Mouse (Mus musculus) liver, postnatal 0 days (tissue): ENCODE data around the gene Thada. TPM values are rescaled to one million over a fixed set of nuclear protein-coding genes. Genes with fewer than 3 reads are reported as not detected.

Experiments used
- ATAC-seq: fragments of 200-750 bp; cut with Nextera tagmentation; 2 replicates; pipeline ENCODE4 v1.8.0; 2017; ENCODE audit warnings: mild to moderate bottlenecking, moderate library complexity
- DNase-seq: peaks from one replicate; pipeline ENCODE4 v3.0.0-alpha.2; 2016
- H3K27ac ChIP-seq: fragments of 300-500 bp; sonication (generic); 2 replicates; pipeline ENCODE4 v1.5.1; 2014; ENCODE audit warnings: antibody characterized with exemption, moderate library complexity, mild to moderate bottlenecking, low read depth
- H3K27me3 ChIP-seq: fragments of 300-500 bp; sonication (generic); 2 replicates; pipeline ENCODE4 v1.6.1; 2014; ENCODE audit warnings: low read length, control low read depth, mixed read lengths; ENCODE audit not compliant: insufficient read depth
- H3K36me3 ChIP-seq: fragments of 300-500 bp; sonication (generic); replicated peaks from 2 replicates; pipeline ENCODE4 v1.6.1; 2014; ENCODE audit warnings: mild to moderate bottlenecking, control low read depth, low read length, moderate library complexity, mixed read lengths; ENCODE audit not compliant: insufficient read depth
- H3K4me1 ChIP-seq: fragments of 300-500 bp; sonication (generic); 2 replicates; pipeline ENCODE4 v1.6.1; 2014; ENCODE audit warnings: antibody characterized with exemption, mild to moderate bottlenecking, control low read depth; ENCODE audit not compliant: insufficient read depth
- H3K4me2 ChIP-seq: fragments of 300-500 bp; sonication (generic); 2 replicates; pipeline ENCODE4 v1.6.1; 2014; ENCODE audit warnings: low read depth, mild to moderate bottlenecking, low read length, moderate library complexity, mixed read lengths
- H3K4me3 ChIP-seq: fragments of 300-500 bp; sonication (generic); 2 replicates; pipeline ENCODE4 v1.5.1; 2014; ENCODE audit warnings: low read depth, low read length
- H3K9ac ChIP-seq: fragments of 300-500 bp; sonication (generic); replicated peaks from 2 replicates; pipeline ENCODE4 v1.6.1; 2014; ENCODE audit warnings: mild to moderate bottlenecking, moderate library complexity
- H3K9me3 ChIP-seq: fragments of 300-500 bp; sonication (generic); 2 replicates; pipeline ENCODE4 v1.6.1; 2016; ENCODE audit warnings: mild to moderate bottlenecking, control low read depth, low read length, mixed read lengths
- CTCF ChIP-seq: sonication (generic); IDR thresholded peaks from 2 replicates; pipeline ENCODE4 v1.5.1; 2016; ENCODE audit warnings: antibody characterized with exemption, low read depth
- EP300 ChIP-seq: IDR thresholded peaks from 2 replicates; pipeline ENCODE4 v1.6.1; 2016; ENCODE audit warnings: antibody characterized with exemption, low read depth, mild to moderate bottlenecking
- WGBS: fragments of 180-500 bp; shearing (Covaris S2); extraction: QIAGEN DNeasy Blood & Tissue Kit; methylation state at CpG from one replicate; pipeline ENCODE4 v1.1.7; 2014; ENCODE audit not compliant: insufficient replicate concordance; 5-methylcytosine and 5-hydroxymethylcytosine counted together
- polyA plus RNA-seq: library from polyadenylated mRNA; unstranded; fragments of >200 nt; fragmentation: Nextera tagmentation; extraction: Ambion mirVana; gene quantifications from 2 replicates; pipeline ENCODE4 v1.2.1, GENCODE M21; 2015

Thada gene
- polyA plus RNA-seq, 1 experiment from 2014 or later: 1.2 TPM

DNA sequence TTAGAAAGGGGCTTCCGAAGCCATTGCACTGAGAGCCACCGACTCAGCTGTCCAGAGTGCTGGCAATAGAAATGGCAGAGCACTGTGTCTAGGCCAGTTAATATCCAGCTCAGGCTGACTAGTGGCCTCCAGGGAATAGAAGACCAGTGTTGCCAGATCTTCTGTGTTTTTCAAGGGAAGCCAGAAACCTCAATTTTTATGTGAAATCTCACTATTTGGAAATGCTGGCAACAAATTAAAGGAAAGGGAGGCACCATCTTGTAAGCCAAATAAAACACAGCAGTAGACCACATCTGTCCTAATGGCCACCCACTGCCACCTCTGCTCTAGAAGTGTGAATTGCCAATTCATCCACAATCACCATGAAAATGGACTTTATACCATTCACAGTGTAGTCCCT, 76.0 kb downstream of the Thada start:
- H3K27me3 ChIP-seq: no peaks in the 10 kb centered on the region
- H3K4me3 ChIP-seq: no peak overlapping the region
- H3K4me2 ChIP-seq: no peak overlapping the region
- ATAC-seq (no peak), DNase-seq (no peak)
- no peaks in the 10 kb centered on the region for H3K9me3 ChIP-seq
- H3K27ac ChIP-seq: no peak overlapping the region
- H3K9ac ChIP-seq: no peak overlapping the region
- H3K4me1 ChIP-seq: no peaks in the 10 kb centered on the region
- H3K36me3 ChIP-seq: peaks cover 11% of the 10 kb centered on the region
- WGBS: 96% methylated on average over 2 of the region's 2 CpGs
- no peak for TF ChIP-seq EP300
- no peak for TF ChIP-seq CTCF

DNA sequence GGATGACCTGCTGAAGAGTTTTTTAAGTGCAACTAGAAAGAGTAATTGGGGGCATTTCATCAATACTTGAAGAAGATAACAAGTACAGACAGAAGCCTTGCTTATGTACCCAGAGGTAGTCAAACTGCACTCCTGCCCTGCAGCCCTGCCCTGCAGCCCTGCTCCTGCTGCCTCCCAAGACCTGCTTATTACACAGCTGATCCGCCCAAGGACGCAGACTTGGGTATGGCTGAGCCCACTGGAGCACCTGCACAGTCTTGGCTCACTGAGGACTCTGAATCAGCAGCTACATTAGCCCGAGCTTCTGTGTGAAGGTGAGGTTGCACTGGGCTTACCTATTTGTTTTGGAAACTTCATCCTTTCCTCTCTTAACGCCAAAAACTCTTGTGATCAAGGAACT, 79.8 kb downstream of the Thada start:
- ATAC-seq: no peak
- no peaks in the 10 kb centered on the region for H3K4me1 ChIP-seq
- 67% methylated on average over 4 of the region's 4 CpGs for whole genome bisulfite sequencing
- peaks cover 30% of the 10 kb centered on the region for H3K36me3 ChIP-seq
- no peaks in the 10 kb centered on the region for H3K9me3 ChIP-seq
- H3K9ac ChIP-seq: no peak overlapping the region
- no peaks in the 10 kb centered on the region for H3K27me3 ChIP-seq
- no peak for DNase-seq
- TF ChIP-seq CTCF: no peak
- no peak for TF ChIP-seq EP300
- no peak overlapping the region for H3K4me2 ChIP-seq
- no peak overlapping the region for H3K4me3 ChIP-seq
- H3K27ac ChIP-seq: no peak overlapping the region

- no peaks in the 10 kb centered on the region for H3K9me3 ChIP-seq
- no peaks in the 10 kb centered on the region for H3K27me3 ChIP-seq
- H3K4me2 ChIP-seq: no peak overlapping the region
- TF ChIP-seq EP300: no peak
- peak; percentile 73 for TF ChIP-seq CTCF
- no peak overlapping the region for H3K4me3 ChIP-seq
- no peak overlapping the region for H3K9ac ChIP-seq
- H3K36me3 ChIP-seq: peaks cover 34% of the 10 kb centered on the region
- no peak overlapping the region for H3K27ac ChIP-seq
- 84% methylated on average over 6 of the region's 6 CpGs for WGBS
- ATAC-seq (no peak), DNase-seq (no peak)
- H3K4me1 ChIP-seq: no peaks in the 10 kb centered on the region
Observed at GRCm38 (mm10) chr17:84385696-84386095, 80.3 kb downstream of the Thada start.

GRCm38 (mm10) chr17:84384661-84385060, 81.3 kb downstream of the Thada start:
- H3K4me3 ChIP-seq: no peak overlapping the region
- H3K27ac ChIP-seq: no peak overlapping the region
- DNase-seq (no peak), ATAC-seq (no peak)
- TF ChIP-seq EP300: no peak
- peak; percentile 55 for TF ChIP-seq CTCF
- no peak overlapping the region for H3K9ac ChIP-seq
- no peak overlapping the region for H3K4me2 ChIP-seq
- no peaks in the 10 kb centered on the region for H3K4me1 ChIP-seq
- H3K9me3 ChIP-seq: no peaks in the 10 kb centered on the region
- peaks cover 34% of the 10 kb centered on the region for H3K36me3 ChIP-seq
- H3K27me3 ChIP-seq: no peaks in the 10 kb centered on the region

GRCm38 (mm10) chr17:84380340-84380739, 85.7 kb downstream of the Thada start:
- no peak overlapping the region for H3K4me2 ChIP-seq
- no peaks in the 10 kb centered on the region for H3K27me3 ChIP-seq
- no peak overlapping the region for H3K27ac ChIP-seq
- WGBS: 83% methylated on average over 9 of the region's 9 CpGs
- ATAC-seq (no peak), DNase-seq (no peak)
- H3K9me3 ChIP-seq: no peaks in the 10 kb centered on the region
- no peak overlapping the region for H3K4me3 ChIP-seq
- no peak overlapping the region for H3K9ac ChIP-seq
- peaks cover 26% of the 10 kb centered on the region for H3K36me3 ChIP-seq
- TF ChIP-seq EP300: no peak
- TF ChIP-seq CTCF: no peak
- no peaks in the 10 kb centered on the region for H3K4me1 ChIP-seq

- Histone ChIP-seq H3K27ac (no peak overlapping the region), H3K27me3 (no peaks in the 10 kb centered on the region), H3K4me3 (no peak overlapping the region), H3K36me3 (peaks cover 8% of the 10 kb centered on the region), H3K9me3 (no peaks in the 10 kb centered on the region), H3K9ac (no peak overlapping the region), H3K4me1 (no peaks in the 10 kb centered on the region), H3K4me2 (no peak overlapping the region)
- 85% methylated on average over 4 of the region's 4 CpGs for WGBS
- no peak for ATAC-seq
- no peak for DNase-seq
- TF ChIP-seq CTCF (no peak), EP300 (no peak)
Observed at GRCm38 (mm10) chr17:84376882-84377281, 89.1 kb downstream of the Thada start.

- no peak overlapping the region for H3K27ac ChIP-seq
Observed at GRCm38 (mm10) chr17:84372411-84373045, 93.5 kb downstream of the Thada start.

More at GRCm38 (mm10) chr17:84372411-84373045, 93.5 kb downstream of the Thada start:
- H3K4me3 ChIP-seq: no peak overlapping the region
- no peaks in the 10 kb centered on the region for H3K9me3 ChIP-seq
- no peaks in the 10 kb centered on the region; the same call in 1 of the 2 replicates for H3K36me3 ChIP-seq
- WGBS: 74% methylated on average over 6 of the region's 6 CpGs
- no peak for DNase-seq
- no peak overlapping the region for H3K4me2 ChIP-seq
- no peak for ATAC-seq
- no peaks in the 10 kb centered on the region for H3K27me3 ChIP-seq
- no peaks in the 10 kb centered on the region for H3K4me1 ChIP-seq
- no peak overlapping the region for H3K9ac ChIP-seq
- TF ChIP-seq CTCF (no peak), EP300 (no peak)
